Mouse (Mus musculus) testis, adult 2 months (tissue): ENCODE results near the gene Spink2. TPM values are rescaled to one million over a fixed set of nuclear protein-coding genes. Genes with fewer than 3 reads are reported as not detected.

ENCODE experiments used
- H3K27ac ChIP-seq: fragments of 200-500 bp; 2 replicates; pipeline ENCODE4 v1.5.1; 2012; ENCODE audit warnings: low read depth, low read length; ENCODE audit not compliant: control insufficient read depth, insufficient read depth
- H3K27me3 ChIP-seq: fragments of 200-500 bp; 2 replicates; pipeline ENCODE4 v1.6.1; 2012; ENCODE audit warnings: mild to moderate bottlenecking, low read length, moderate library complexity; ENCODE audit not compliant: control insufficient read depth, insufficient read depth
- H3K36me3 ChIP-seq: fragments of 200-500 bp; 2 replicates; pipeline ENCODE4 v1.6.1; 2012; ENCODE audit warnings: mild to moderate bottlenecking, low read length; ENCODE audit not compliant: control insufficient read depth, insufficient read depth
- H3K4me1 ChIP-seq: fragments of 200-500 bp; 2 replicates; pipeline ENCODE4 v1.6.1; 2012; ENCODE audit warnings: low read length; ENCODE audit not compliant: control insufficient read depth, insufficient read depth
- H3K4me3 ChIP-seq: fragments of 200-500 bp; 2 replicates; pipeline ENCODE4 v1.5.1; 2012; ENCODE audit warnings: low read depth, mild to moderate bottlenecking, low read length, moderate library complexity, mixed read lengths; ENCODE audit not compliant: control insufficient read depth
- CTCF ChIP-seq: fragments of 200-500 bp; IDR thresholded peaks from 2 replicates; pipeline ENCODE4 v1.5.1; 2012; ENCODE audit warnings: low read depth, mild to moderate bottlenecking, inconsistent platforms, low read length, moderate library complexity; ENCODE audit not compliant: control insufficient read depth, insufficient read depth, insufficient replicate concordance
- POLR2A ChIP-seq: fragments of 200-500 bp; IDR thresholded peaks from 2 replicates; pipeline ENCODE4 v1.6.1; 2012; ENCODE audit warnings: low read depth, mild to moderate bottlenecking, inconsistent platforms, low read length, moderate library complexity; ENCODE audit not compliant: control insufficient read depth
- polyA plus RNA-seq: library from polyadenylated mRNA; depleted of rRNA; stranded (reverse); fragments of >200 nt; gene quantifications from 2 replicates; pipeline ENCODE4 v1.2.3, GENCODE M21; 2012; rRNA removed

Gene Spink2
- polyA plus RNA-seq, 1 experiment: 1,967 TPM

GRCm38 (mm10) chr5:77163597-77163996 is 47.7 kb downstream of the Spink2 start:
- TF ChIP-seq POLR2A: no peak
- Histone ChIP-seq H3K4me3 (no peak overlapping the region), H3K36me3 (no peaks in the 10 kb centered on the region), H3K27ac (no peak overlapping the region), H3K4me1 (peaks cover 11% of the 10 kb centered on the region), H3K27me3 (no peaks in the 10 kb centered on the region)

GRCm38 (mm10) chr5:77162566-77162965 is 48.7 kb downstream of the Spink2 start:
- no peaks in the 10 kb centered on the region for H3K27me3 ChIP-seq
- H3K36me3 ChIP-seq: no peaks in the 10 kb centered on the region
- no peak overlapping the region for H3K4me3 ChIP-seq
- H3K4me1 ChIP-seq: peaks cover 15% of the 10 kb centered on the region
- H3K27ac ChIP-seq: no peak overlapping the region
- TF ChIP-seq POLR2A (no peak), CTCF (no peak)

GRCm38 (mm10) chr5:77157777-77158540 is 53.3 kb downstream of the Spink2 start:
- H3K27me3 ChIP-seq: no peaks in the 10 kb centered on the region
- peaks cover 13% of the 10 kb centered on the region for H3K4me1 ChIP-seq
- H3K27ac ChIP-seq: no peak overlapping the region
- H3K36me3 ChIP-seq: no peaks in the 10 kb centered on the region
- TF ChIP-seq POLR2A (no peak), CTCF (no peak)
- H3K4me3 ChIP-seq: peak overlapping the region; percentile 63

- TF ChIP-seq CTCF (no peak), POLR2A (no peak)
- no peak overlapping the region; the same call in 1 of the 2 replicates for H3K27ac ChIP-seq
- peaks cover 13% of the 10 kb centered on the region for H3K4me1 ChIP-seq
- H3K27me3 ChIP-seq: no peaks in the 10 kb centered on the region
- no peak overlapping the region for H3K4me3 ChIP-seq
- H3K36me3 ChIP-seq: no peaks in the 10 kb centered on the region
Measured at GRCm38 (mm10) chr5:77156938-77157337, 54.3 kb downstream of the Spink2 start.

GRCm38 (mm10) chr5:77155526-77155925 is 55.7 kb downstream of the Spink2 start:
- peak overlapping the region; percentile 54 for H3K4me3 ChIP-seq
- H3K36me3 ChIP-seq: no peaks in the 10 kb centered on the region
- no peaks in the 10 kb centered on the region for H3K27me3 ChIP-seq
- no peak for TF ChIP-seq CTCF
- no peak for TF ChIP-seq POLR2A
- no peak overlapping the region for H3K27ac ChIP-seq
- H3K4me1 ChIP-seq: peaks cover 13% of the 10 kb centered on the region

Other genes starting within 250 kb of the Spink2 start
- 45.3 and 56.2 TPM in 2 replicates for gene Srp72, start 236.8 kb downstream of the Spink2 start, polyA plus RNA-seq
- gene Arl9, start 207.4 kb downstream of the Spink2 start, polyA plus RNA-seq: 84.8 and 131 TPM in 2 replicates
- 145 and 149 TPM in 2 replicates for gene Thegl, start 195.4 kb downstream of the Spink2 start, polyA plus RNA-seq
- 13.7 and 16.0 TPM in 2 replicates for gene Hopx, start 96.3 kb downstream of the Spink2 start, polyA plus RNA-seq
- 3.8 and 4.2 TPM in 2 replicates for gene Rest, start 54.0 kb upstream of the Spink2 start, polyA plus RNA-seq
- gene Noa1, start 98.6 kb upstream of the Spink2 start, polyA plus RNA-seq: 4.8 and 5.1 TPM in 2 replicates
- 12.9 and 21.8 TPM in 2 replicates for gene Polr2b, start 98.7 kb upstream of the Spink2 start, polyA plus RNA-seq
- gene Igfbp7, start 196.6 kb upstream of the Spink2 start, polyA plus RNA-seq: 94.8 and 143 TPM in 2 replicates